Mouse (Mus musculus): ENCODE results near the gene Pmf1.

DNA sequence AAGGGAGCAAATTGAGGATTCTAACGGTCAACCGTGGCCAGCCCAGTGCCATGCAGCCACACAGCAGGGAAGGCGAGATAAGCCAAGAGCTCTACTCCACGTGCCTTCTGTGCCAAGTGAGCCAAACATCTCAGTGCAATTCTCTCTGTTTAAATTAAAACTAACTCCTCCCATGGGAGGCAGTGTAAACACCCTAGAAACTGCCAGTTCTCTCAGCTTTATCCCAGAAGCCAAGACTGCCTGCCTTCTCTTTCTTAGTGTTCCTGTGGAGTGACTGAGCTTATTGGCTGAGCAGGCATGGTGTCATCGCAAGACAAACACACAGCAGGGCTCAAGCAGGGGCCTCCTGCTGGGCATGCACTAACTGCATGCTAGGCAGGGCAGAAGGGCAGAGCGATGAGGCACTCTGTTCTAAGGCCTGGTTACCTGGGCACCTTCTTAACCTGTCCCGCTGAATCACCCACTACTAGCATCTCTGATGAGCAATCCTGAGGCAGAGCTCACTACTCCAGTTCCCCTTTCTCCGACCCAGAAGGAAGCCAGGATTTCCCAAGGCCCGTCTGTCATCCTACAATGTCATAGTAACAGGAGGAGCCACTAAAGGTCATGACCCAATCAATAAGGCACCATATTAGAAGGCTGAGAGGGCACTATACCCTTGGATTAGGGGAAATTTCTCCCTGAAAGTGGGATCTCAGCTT lies 12.0 kb upstream of the Pmf1 start:
- no peak for TF ChIP-seq CTCF (IDR thresholded peaks at IDR 0.05; ENCODE audit: borderline replicate concordance, insufficient read depth, low read depth, low read length)
- no peak for TF ChIP-seq POLR2A (IDR thresholded peaks at IDR 0.05; ENCODE audit: borderline replicate concordance, insufficient read depth, low read length)
